ENCODE assay signal across 31 mouse cellular contexts in genomic region chr9:50686866-50687652, GRCm38 (mm10). TPM values are rescaled to one million over a fixed set of nuclear protein-coding genes. Genes with fewer than 3 reads are reported as not detected.
A peak's percentile ranks its signal among the peaks of the same experiment; 100 is the strongest.
DNase-seq lines count a peak whose midpoint lies in the region; ATAC-seq and TF ChIP-seq lines count a peak whose summit lies in the region.
"Had no signal": no experiment of that assay in that cellular context is flagged by ENCODE, and none has a peak within 500 bp of the region (broad histone marks: within the 10 kb centered on the region; RNA-seq: fewer than 3 reads in every experiment).

No protein-coding gene starts in this region.

- ATAC-seq in liver, embryonic 12.5 days: no peak
- ATAC-seq in common myeloid progenitor, adult 5-6 weeks (replicated peaks; ENCODE audit: low read depth, poor library complexity, severe bottlenecking): 0 out of 2 replicates have a peak, but pooled peaks have one; percentile 11
- peak; percentile 74 for ATAC-seq in liver, postnatal 0 days
- ATAC-seq: forebrain, embryonic 15.5 days; hindbrain, embryonic 16.5 days; intestine, embryonic 15.5 days; Patski had no signal

- peak overlapping the region; percentile 50; the same call in 1 of the 2 replicates for H3K27ac ChIP-seq in liver, adult 2 months (replicated peaks; ENCODE audit: insufficient read depth, low read depth, low read length)
- H3K27ac ChIP-seq in liver, embryonic 12.5 days: no peak overlapping the region
- H3K27ac ChIP-seq in liver, postnatal 0 days (ENCODE audit: low read depth): peak overlapping the region; percentile 85
- no peak overlapping the region for H3K27ac ChIP-seq in heart, adult 2 months
- H3K27ac ChIP-seq: forebrain, embryonic 15.5 days; gastrocnemius, adult 2 months; heart, embryonic 15.5 days; intestine, embryonic 15.5 days; liver, embryonic 14.5 days; lung, embryonic 15.5 days; neural tube, embryonic 15.5 days had no signal

- no peak overlapping the region for H3K4me2 ChIP-seq in liver, embryonic 12.5 days
- peak overlapping the region; percentile 38 for H3K4me2 ChIP-seq in liver, postnatal 0 days (ENCODE audit: low read depth, low read length)
- H3K4me2 ChIP-seq: forebrain, embryonic 15.5 days; heart, embryonic 15.5 days; intestine, embryonic 15.5 days; lung, embryonic 15.5 days; neural tube, embryonic 15.5 days had no signal

- 41% methylated on average over 6 of the region's 6 CpGs for WGBS in liver, adult 2 months
- 58% methylated on average over 6 of the region's 6 CpGs for WGBS in liver, embryonic 12.5 days (ENCODE audit: insufficient replicate concordance)
- WGBS in liver, postnatal 0 days (ENCODE audit: insufficient replicate concordance): 55% methylated on average over 6 of the region's 6 CpGs
- WGBS in heart, adult 2 months: 67% methylated on average over 6 of the region's 6 CpGs

- peaks cover 25% of the 10 kb centered on the region for H3K36me3 ChIP-seq in liver, adult 2 months (ENCODE audit: control insufficient read depth, insufficient read depth, low read length)
- no peaks in the 10 kb centered on the region for H3K36me3 ChIP-seq in liver, embryonic 12.5 days
- no peaks in the 10 kb centered on the region; the same call in 1 of the 2 replicates for H3K36me3 ChIP-seq in liver, postnatal 0 days (replicated peaks; ENCODE audit: insufficient read depth, low read length)
- no peaks in the 10 kb centered on the region for H3K36me3 ChIP-seq in heart, adult 2 months (ENCODE audit: control insufficient read depth, insufficient read depth, low read length)
- H3K36me3 ChIP-seq: G1E; intestine, embryonic 15.5 days had no signal

- peaks cover 8% of the 10 kb centered on the region for H3K4me1 ChIP-seq in liver, adult 2 months (ENCODE audit: control insufficient read depth, insufficient read depth, low read length)
- no peaks in the 10 kb centered on the region for H3K4me1 ChIP-seq in liver, embryonic 12.5 days
- H3K4me1 ChIP-seq in liver, postnatal 0 days (ENCODE audit: insufficient read depth): no peaks in the 10 kb centered on the region; the same call in 1 of the 2 replicates
- no peaks in the 10 kb centered on the region for H3K4me1 ChIP-seq in heart, adult 2 months (ENCODE audit: control insufficient read depth, insufficient read depth, low read length)
- H3K4me1 ChIP-seq: forebrain, embryonic 15.5 days; heart, embryonic 15.5 days; intestine, embryonic 15.5 days; lung, embryonic 15.5 days; neural tube, embryonic 15.5 days had no signal

- DNase-seq in liver, adult 2 months (ENCODE audit: extremely low read depth, low read depth, low spot score): peak; percentile 80
- DNase-seq in 416B (ENCODE audit: low read depth): peak; percentile 55
- no peak for DNase-seq in liver, postnatal 0 days
- no peak for DNase-seq in embryo, embryonic 10 days (ENCODE audit: low spot score)
- no peak for DNase-seq in cerebellum, postnatal 4 days (ENCODE audit: low spot score in 2 of 2)
- no peak for DNase-seq in heart, adult 2 months
- DNase-seq: adrenal gland, postnatal 10 days; B cell, adult 2 months; cerebellum, adult 11 months; cerebellum, adult 9-10 months; cerebellum, postnatal 36 days; gastrocnemius, adult 2 months; gastrocnemius, postnatal 36 days; kidney, adult 8-10 months; kidney, postnatal 10 days; midbrain, embryonic 14.5 days; right cerebral cortex, postnatal 25 days; spleen, adult 18-20 months; thymus, postnatal 14 days had no signal

- no peaks in the 10 kb centered on the region for H3K79me2 ChIP-seq in liver, adult 2 months (ENCODE audit: control insufficient read depth, insufficient read depth, low read length)
- H3K79me2 ChIP-seq in heart, adult 2 months (replicated peaks; ENCODE audit: control insufficient read depth, insufficient read depth, low read length): no peaks in the 10 kb centered on the region

- H3K27me3 ChIP-seq in liver, adult 2 months (ENCODE audit: control insufficient read depth, insufficient read depth, low read length): no peaks in the 10 kb centered on the region
- no peaks in the 10 kb centered on the region; the same call in 1 of the 2 replicates for H3K27me3 ChIP-seq in liver, embryonic 12.5 days (replicated peaks)
- no peaks in the 10 kb centered on the region for H3K27me3 ChIP-seq in liver, postnatal 0 days (ENCODE audit: insufficient read depth, low read length)
- no peaks in the 10 kb centered on the region for H3K27me3 ChIP-seq in heart, adult 2 months (ENCODE audit: control insufficient read depth, insufficient read depth, low read length)
- H3K27me3 ChIP-seq: forebrain, embryonic 15.5 days; heart, embryonic 15.5 days; intestine, embryonic 15.5 days; lung, embryonic 15.5 days; neural tube, embryonic 15.5 days; Patski had no signal

- TF ChIP-seq POLR2A in liver, adult 2 months (IDR thresholded peaks at IDR 0.05; ENCODE audit: extremely low read depth, insufficient read depth, low read length): no peak
- TF ChIP-seq POLR2A in heart, adult 2 months (IDR thresholded peaks at IDR 0.05; ENCODE audit: insufficient read depth, low read depth, low read length): no peak

- TF ChIP-seq EP300 in liver, postnatal 0 days (IDR thresholded peaks at IDR 0.05; ENCODE audit: low read depth): 0 out of 2 replicates have a peak, but pooled peaks have one; percentile 19
- no peak for TF ChIP-seq EP300 in heart, adult 2 months (IDR thresholded peaks at IDR 0.05; ENCODE audit: insufficient read depth, low read depth, low read length)

- no peak overlapping the region for H3K4me3 ChIP-seq in liver, adult 2 months (ENCODE audit: insufficient read depth, low read depth, low read length)
- H3K4me3 ChIP-seq in liver, embryonic 12.5 days: no peak overlapping the region
- no peak overlapping the region for H3K4me3 ChIP-seq in liver, postnatal 0 days (ENCODE audit: low read depth, low read length)
- no peak overlapping the region for H3K4me3 ChIP-seq in heart, adult 2 months
- H3K4me3 ChIP-seq: forebrain, embryonic 15.5 days; gastrocnemius, adult 2 months; heart, embryonic 15.5 days; intestine, embryonic 15.5 days; lung, embryonic 15.5 days; megakaryocyte, embryonic 14.5 days; neural tube, embryonic 15.5 days had no signal

- H3K9me3 ChIP-seq in liver, embryonic 12.5 days (replicated peaks): no peaks in the 10 kb centered on the region
- no peaks in the 10 kb centered on the region for H3K9me3 ChIP-seq in liver, postnatal 0 days (ENCODE audit: low read length)
- H3K9me3 ChIP-seq: forebrain, embryonic 15.5 days; G1E; heart, embryonic 15.5 days; intestine, embryonic 15.5 days; lung, embryonic 15.5 days; megakaryocyte, embryonic 14.5 days; neural tube, embryonic 15.5 days had no signal

- intact Hi-C loops in heart, adult 2 months (cut with DNase I): no loop called here

- no peak for TF ChIP-seq CTCF in liver, adult 2 months (IDR thresholded peaks at IDR 0.05; ENCODE audit: low read depth, low read length)
- TF ChIP-seq CTCF in liver, postnatal 0 days (IDR thresholded peaks at IDR 0.05; ENCODE audit: low read depth): no peak
- TF ChIP-seq CTCF in heart, adult 2 months (IDR thresholded peaks at IDR 0.05): no peak

- H3K9ac ChIP-seq in liver, adult 2 months (ENCODE audit: low read depth, low read length): peak overlapping the region; percentile 11; the same call in 1 of the 2 replicates
- no peak overlapping the region for H3K9ac ChIP-seq in liver, embryonic 12.5 days
- no peak overlapping the region for H3K9ac ChIP-seq in liver, postnatal 0 days (replicated peaks)
- H3K9ac ChIP-seq in heart, adult 2 months (ENCODE audit: low read depth, low read length): no peak overlapping the region
- H3K9ac ChIP-seq: forebrain, embryonic 15.5 days; heart, embryonic 15.5 days; intestine, embryonic 15.5 days; liver, embryonic 14.5 days; lung, embryonic 15.5 days; neural tube, embryonic 15.5 days had no signal

RNA-seq across cellular contexts. Expression of gene Dlat, which starts 27.5 kb away (rescaled TPM):
- total RNA-seq in liver, adult 2 months (2014; rRNA removed): 39.5 and 41.1 TPM in 2 replicates
- 20.9 and 25.5 TPM in 2 replicates for polyA plus RNA-seq in liver, adult 2 months (2012; rRNA removed)
- polyA plus RNA-seq in liver, embryonic 12.5 days (2016; fragmentation: Nextera tagmentation; extraction: Ambion mirVana): 47.2 and 47.9 TPM in 2 replicates
- 37.5 and 49.9 TPM in 2 replicates for total RNA-seq in common myeloid progenitor, adult 5-6 weeks (2017)
- polyA plus RNA-seq in liver, postnatal 0 days (2015; fragmentation: Nextera tagmentation; extraction: Ambion mirVana): 25.5 and 26.1 TPM in 2 replicates
- total RNA-seq in heart, adult 2 months (2021): 100 to 1,000 TPM; 364 to 415 TPM
- 175 and 243 TPM in 2 replicates for polyA plus RNA-seq in heart, adult 2 months (2012; rRNA removed)

RNA-seq across cellular contexts. Expression of gene Dixdc1, which starts 52.3 kb away (rescaled TPM):
- 20.3 and 22.8 TPM in 2 replicates for total RNA-seq in liver, adult 2 months (2014; rRNA removed)
- 3.7 and 4.6 TPM in 2 replicates for polyA plus RNA-seq in liver, adult 2 months (2012; rRNA removed)
- polyA plus RNA-seq in liver, embryonic 12.5 days (2016; fragmentation: Nextera tagmentation; extraction: Ambion mirVana): 1.1 and 1.2 TPM in 2 replicates
- total RNA-seq in common myeloid progenitor, adult 5-6 weeks (2017): not detected in 2 replicates
- polyA plus RNA-seq in liver, postnatal 0 days (2015; fragmentation: Nextera tagmentation; extraction: Ambion mirVana): 3.6 and 3.7 TPM in 2 replicates
- total RNA-seq in heart, adult 2 months (2021): 1 to 10 TPM; 3.4 to 5.4 TPM
- polyA plus RNA-seq in heart, adult 2 months (2012; rRNA removed): 2.6 and 4.9 TPM in 2 replicates
- polyA plus RNA-seq: G1E had no signal

RNA-seq across cellular contexts. Expression of gene 2310030G06Rik, which starts 59.3 kb away (rescaled TPM):
- 14.9 and 15.7 TPM in 2 replicates for total RNA-seq in liver, adult 2 months (2014; rRNA removed)
- polyA plus RNA-seq in liver, adult 2 months (2012; rRNA removed): 13.9 and 14.9 TPM in 2 replicates
- polyA plus RNA-seq in liver, embryonic 12.5 days (2016; fragmentation: Nextera tagmentation; extraction: Ambion mirVana): 2.0 and 2.5 TPM in 2 replicates
- total RNA-seq in common myeloid progenitor, adult 5-6 weeks (2017): not detected in 2 replicates
- polyA plus RNA-seq in liver, postnatal 0 days (2015; fragmentation: Nextera tagmentation; extraction: Ambion mirVana): 11.6 and 13.9 TPM in 2 replicates
- 1 to 10 TPM; 2.9 to 4.3 TPM for total RNA-seq in heart, adult 2 months (2021)
- polyA plus RNA-seq in heart, adult 2 months (2012; rRNA removed): 5.6 and 7.4 TPM in 2 replicates
- polyA plus RNA-seq: G1E had no signal

Comparison
In these comparisons a context has a peak if more than half of its experiments do, and no peak if none do; other contexts are left out.
1. DNase-seq: peak in liver, adult 2 months (single experiment) and 416B (single experiment); none in liver, postnatal 0 days (single experiment), embryo, embryonic 10 days (single experiment), cerebellum, postnatal 4 days (0 of 2) and heart, adult 2 months (0 of 2).
2. H3K27ac ChIP-seq: peak in liver, adult 2 months (single experiment) and liver, postnatal 0 days (single experiment); none in liver, embryonic 12.5 days (single experiment) and heart, adult 2 months (single experiment).